Mouse (Mus musculus): Measurements from ENCODE around the gene Npr1.

GRCm38 (mm10) chr3:90486998-90487397 lies 21.3 kb upstream of the Npr1 start:
- no peak for TF ChIP-seq CTCF (IDR thresholded peaks at IDR 0.05; ENCODE audit: control insufficient read depth, insufficient read depth, insufficient replicate concordance, low read depth, low read length)
- no peak for TF ChIP-seq POLR2A (IDR thresholded peaks at IDR 0.05; ENCODE audit: control insufficient read depth, low read depth, low read length)

All from testis, adult 2 months (tissue).